Mouse (Mus musculus): ENCODE measurements at regions not wholly inside any gene's neighbourhood (a gene's known extent, or its start where the extent isn't known, plus 50 kb on each side); places are given as distances from the start of the nearest gene placed in this dataset.
A peak's percentile ranks its signal among the peaks of the same experiment; 100 is the strongest.

GRCm38 (mm10) chr8:56202342-56202741 is 92.0 kb upstream of the Hpgd start:
- Histone ChIP-seq H3K4me2 (no peak overlapping the region), H3K27me3 (replicated peaks) (no peaks in the 10 kb centered on the region), H3K36me3 (no peaks in the 10 kb centered on the region), H3K27ac (no peak overlapping the region), H3K9me3 (no peaks in the 10 kb centered on the region), H3K4me3 (replicated peaks) (no peak overlapping the region), H3K4me1 (no peaks in the 10 kb centered on the region), H3K9ac (no peak overlapping the region)
- 29% methylated on average over 4 of the region's 4 CpGs for WGBS
- no peak for ATAC-seq (ENCODE audit: insufficient read depth, low FRiP score, low read depth)

- Histone ChIP-seq H3K4me1 (no peaks in the 10 kb centered on the region), H3K9ac (no peak overlapping the region), H3K4me2 (no peak overlapping the region), H3K36me3 (no peaks in the 10 kb centered on the region), H3K27ac (no peak overlapping the region), H3K9me3 (no peaks in the 10 kb centered on the region), H3K4me3 (replicated peaks) (no peak overlapping the region), H3K27me3 (replicated peaks) (no peaks in the 10 kb centered on the region)
- no peak for ATAC-seq (ENCODE audit: insufficient read depth, low FRiP score, low read depth)
- WGBS, result 58% methylated on average over 3 of the region's 3 CpGs
These were observed 82.3 kb upstream of the Hpgd start for GRCm38 (mm10) chr8:56211922-56212635.

GRCm38 (mm10) chr8:56218837-56219236 is 75.5 kb upstream of the Hpgd start:
- Histone ChIP-seq H3K4me1 (no peaks in the 10 kb centered on the region), H3K9ac (no peak overlapping the region), H3K27ac (no peak overlapping the region), H3K4me2 (no peak overlapping the region), H3K9me3 (no peaks in the 10 kb centered on the region), H3K4me3 (replicated peaks) (no peak overlapping the region), H3K36me3 (no peaks in the 10 kb centered on the region), H3K27me3 (replicated peaks) (no peaks in the 10 kb centered on the region)
- no peak for ATAC-seq (ENCODE audit: insufficient read depth, low FRiP score, low read depth)

GRCm38 (mm10) chr8:56219391-56219790 is 75.0 kb upstream of the Hpgd start:
- Histone ChIP-seq H3K9me3 (no peaks in the 10 kb centered on the region), H3K27ac (no peak overlapping the region), H3K27me3 (replicated peaks) (no peaks in the 10 kb centered on the region), H3K4me2 (no peak overlapping the region), H3K9ac (no peak overlapping the region), H3K36me3 (no peaks in the 10 kb centered on the region), H3K4me3 (replicated peaks) (no peak overlapping the region), H3K4me1 (no peaks in the 10 kb centered on the region)
- no peak for ATAC-seq (ENCODE audit: insufficient read depth, low FRiP score, low read depth)
- WGBS, result 94% methylated on average over 1 of the region's 1 CpGs

- no peaks in the 10 kb centered on the region for H3K27me3 ChIP-seq (replicated peaks)
- no peak overlapping the region for H3K9ac ChIP-seq
- WGBS, result 65% methylated on average over 3 of the region's 3 CpGs
- H3K4me1 ChIP-seq, result no peaks in the 10 kb centered on the region
- no peak overlapping the region for H3K27ac ChIP-seq
- ATAC-seq (ENCODE audit: insufficient read depth, low FRiP score, low read depth), result no peak
- H3K9me3 ChIP-seq, result no peaks in the 10 kb centered on the region
- H3K4me2 ChIP-seq, result no peak overlapping the region
- no peaks in the 10 kb centered on the region for H3K36me3 ChIP-seq
- no peak overlapping the region for H3K4me3 ChIP-seq (replicated peaks)
These were observed 71.4 kb upstream of the Hpgd start for GRCm38 (mm10) chr8:56223010-56223409.

- no peak for ATAC-seq (ENCODE audit: insufficient read depth, low FRiP score, low read depth)
- Histone ChIP-seq H3K4me1 (no peaks in the 10 kb centered on the region), H3K27me3 (replicated peaks) (no peaks in the 10 kb centered on the region), H3K4me3 (replicated peaks) (no peak overlapping the region), H3K36me3 (no peaks in the 10 kb centered on the region), H3K9ac (no peak overlapping the region), H3K4me2 (no peak overlapping the region), H3K27ac (no peak overlapping the region), H3K9me3 (no peaks in the 10 kb centered on the region)
- WGBS, result 82% methylated on average over 8 of the region's 8 CpGs
These were observed 63.6 kb upstream of the Hpgd start for GRCm38 (mm10) chr8:56230645-56231330.

- Histone ChIP-seq H3K9ac (no peak overlapping the region), H3K4me2 (no peak overlapping the region), H3K27me3 (replicated peaks) (no peaks in the 10 kb centered on the region), H3K27ac (peak overlapping the region; percentile 59; the same call in 1 of the 2 replicates), H3K4me1 (no peaks in the 10 kb centered on the region), H3K36me3 (no peaks in the 10 kb centered on the region), H3K9me3 (no peaks in the 10 kb centered on the region), H3K4me3 (replicated peaks) (no peak overlapping the region)
- 85% methylated on average over 3 of the region's 3 CpGs for WGBS
- ATAC-seq (ENCODE audit: insufficient read depth, low FRiP score, low read depth), result no peak
These were observed 62.5 kb upstream of the Hpgd start for GRCm38 (mm10) chr8:56231930-56232329.

GRCm38 (mm10) chr8:56232552-56232951 is 61.8 kb upstream of the Hpgd start:
- H3K9ac ChIP-seq, result no peak overlapping the region
- H3K36me3 ChIP-seq, result no peaks in the 10 kb centered on the region
- no peak overlapping the region for H3K4me3 ChIP-seq (replicated peaks)
- peak overlapping the region; percentile 59; the same call in 1 of the 2 replicates for H3K27ac ChIP-seq
- no peaks in the 10 kb centered on the region for H3K4me1 ChIP-seq
- 57% methylated on average over 3 of the region's 3 CpGs for WGBS
- no peaks in the 10 kb centered on the region for H3K27me3 ChIP-seq (replicated peaks)
- peak; percentile 43; the same call in 1 of the 2 replicates for ATAC-seq (ENCODE audit: insufficient read depth, low FRiP score, low read depth)
- H3K9me3 ChIP-seq, result no peaks in the 10 kb centered on the region
- no peak overlapping the region for H3K4me2 ChIP-seq

GRCm38 (mm10) chr8:56233816-56234215 is 60.6 kb upstream of the Hpgd start:
- WGBS, result 77% methylated on average over 5 of the region's 5 CpGs
- no peak for ATAC-seq (ENCODE audit: insufficient read depth, low FRiP score, low read depth)
- Histone ChIP-seq H3K27me3 (replicated peaks) (no peaks in the 10 kb centered on the region), H3K36me3 (no peaks in the 10 kb centered on the region), H3K9ac (no peak overlapping the region), H3K4me2 (no peak overlapping the region), H3K4me3 (replicated peaks) (no peak overlapping the region), H3K4me1 (no peaks in the 10 kb centered on the region), H3K27ac (no peak overlapping the region), H3K9me3 (no peaks in the 10 kb centered on the region)

- Histone ChIP-seq H3K27me3 (replicated peaks) (no peaks in the 10 kb centered on the region), H3K4me3 (replicated peaks) (no peak overlapping the region), H3K4me2 (no peak overlapping the region), H3K36me3 (no peaks in the 10 kb centered on the region), H3K9ac (no peak overlapping the region), H3K27ac (no peak overlapping the region), H3K4me1 (no peaks in the 10 kb centered on the region), H3K9me3 (no peaks in the 10 kb centered on the region)
- 75% methylated on average over 2 of the region's 2 CpGs for WGBS
- no peak for ATAC-seq (ENCODE audit: insufficient read depth, low FRiP score, low read depth)
These were observed 60.1 kb upstream of the Hpgd start for GRCm38 (mm10) chr8:56234238-56234637.

GRCm38 (mm10) chr8:56243330-56243729 is 51.1 kb upstream of the Hpgd start:
- WGBS, result 66% methylated on average over 3 of the region's 3 CpGs
- no peak overlapping the region for H3K9ac ChIP-seq
- H3K4me3 ChIP-seq (replicated peaks), result no peak overlapping the region
- H3K9me3 ChIP-seq, result no peaks in the 10 kb centered on the region
- H3K36me3 ChIP-seq, result no peaks in the 10 kb centered on the region
- no peaks in the 10 kb centered on the region for H3K27me3 ChIP-seq (replicated peaks)
- no peaks in the 10 kb centered on the region for H3K4me1 ChIP-seq
- H3K27ac ChIP-seq, result no peak overlapping the region
- no peak for ATAC-seq (ENCODE audit: insufficient read depth, low FRiP score, low read depth)
- no peak overlapping the region for H3K4me2 ChIP-seq
